ENCODE assay signal across 7 mouse cellular contexts in the genomic region with DNA sequence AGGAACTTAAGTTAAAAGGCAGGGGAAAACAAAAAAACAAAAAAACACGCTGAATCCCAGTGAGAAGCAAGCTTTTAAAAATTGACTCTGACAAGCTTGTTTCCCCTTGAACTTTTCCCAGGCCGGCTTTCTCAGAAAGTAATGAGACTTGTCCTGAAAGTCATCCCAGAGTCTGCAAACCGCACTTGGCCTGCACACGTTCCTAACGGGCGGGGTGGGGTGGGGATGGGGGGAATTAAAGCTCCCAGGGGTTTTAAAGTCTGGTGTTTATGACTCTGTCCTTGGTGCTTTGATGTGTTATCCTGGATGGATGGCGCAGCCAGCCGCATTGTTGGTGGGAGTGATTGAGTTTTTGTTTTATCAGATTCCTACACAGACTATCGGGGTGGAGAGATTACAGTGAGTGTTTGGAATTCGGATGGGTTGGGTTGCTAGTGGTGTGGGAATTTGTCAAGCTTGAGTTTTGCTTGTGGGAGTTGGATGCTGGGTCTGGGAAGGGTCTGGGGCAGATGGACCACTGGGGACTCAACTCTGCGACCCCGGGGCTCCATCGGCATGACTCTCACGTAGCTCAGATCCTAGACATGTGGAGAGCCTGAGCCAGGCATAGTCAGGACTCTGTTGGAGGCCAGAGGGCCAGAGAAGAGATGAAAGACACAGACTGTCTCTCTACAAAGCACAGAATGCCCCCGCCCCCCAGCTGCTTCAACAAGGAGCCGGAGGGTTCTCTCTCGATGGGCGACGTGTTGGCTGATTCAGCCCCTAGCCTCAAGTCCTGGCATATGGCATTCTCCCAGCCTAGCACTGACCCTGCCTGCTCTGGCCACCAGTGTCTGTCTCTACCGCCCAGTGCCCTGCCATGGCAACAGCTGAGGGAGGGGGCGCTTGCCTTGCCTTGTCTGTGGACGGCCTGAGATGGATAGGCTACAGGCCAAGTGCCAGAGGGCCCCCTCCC.
DNase-seq lines count a peak whose midpoint lies in the region; ATAC-seq lines count a peak whose summit lies in the region.

No protein-coding gene starts in this region.

- peak; percentile 40 for DNase-seq in right cerebral cortex, postnatal 4 days
- no peak for DNase-seq in right cerebral cortex, postnatal 25 days
- peak; percentile 66 for DNase-seq in embryo, embryonic 10 days (ENCODE audit: low spot score)
- peak; percentile 11 for DNase-seq in yolk sac, embryonic 10.5 days (ENCODE audit: low spot score)
- no peak for DNase-seq in thymus, postnatal 10 days (ENCODE audit: low spot score in 2 of 2)

- no peak overlapping the region for H3K27ac ChIP-seq in heart, embryonic 11.5 days (ENCODE audit: low read depth, low read length)
- H3K27ac ChIP-seq in lung, embryonic 16.5 days (ENCODE audit: low read length): peak overlapping the region; percentile 48

- H3K27me3 ChIP-seq in heart, embryonic 11.5 days (ENCODE audit: control insufficient read depth, insufficient read depth, low read length): 0 out of 2 replicates have a peak, but pooled peaks cover 2% of the 10 kb centered on the region
- H3K27me3 ChIP-seq in lung, embryonic 16.5 days (ENCODE audit: control insufficient read depth, insufficient read depth, low read depth, low read length): no peaks in the 10 kb centered on the region

- H3K4me3 ChIP-seq in heart, embryonic 11.5 days (ENCODE audit: low read depth, low read length): no peak overlapping the region
- H3K4me3 ChIP-seq in lung, embryonic 16.5 days (ENCODE audit: low read length): no peak overlapping the region

- H3K4me2 ChIP-seq in heart, embryonic 11.5 days: peak overlapping the region; percentile 8; the same call in 1 of the 2 replicates
- H3K4me2 ChIP-seq in lung, embryonic 16.5 days (ENCODE audit: low read depth, low read length): no peak overlapping the region

- no peaks in the 10 kb centered on the region for H3K9me3 ChIP-seq in heart, embryonic 11.5 days (replicated peaks; ENCODE audit: control insufficient read depth, low read length)
- no peaks in the 10 kb centered on the region for H3K9me3 ChIP-seq in lung, embryonic 16.5 days (ENCODE audit: control insufficient read depth, low read length)

- no peaks in the 10 kb centered on the region for H3K36me3 ChIP-seq in heart, embryonic 11.5 days (ENCODE audit: control insufficient read depth, insufficient read depth, low read length)
- no peaks in the 10 kb centered on the region for H3K36me3 ChIP-seq in lung, embryonic 16.5 days (ENCODE audit: control insufficient read depth, insufficient read depth, low read length)

- H3K9ac ChIP-seq in heart, embryonic 11.5 days (ENCODE audit: low read depth, low read length): no peak overlapping the region
- no peak overlapping the region; the same call in 1 of the 2 replicates for H3K9ac ChIP-seq in lung, embryonic 16.5 days (ENCODE audit: low read length)

- peaks cover 10% of the 10 kb centered on the region for H3K4me1 ChIP-seq in heart, embryonic 11.5 days (ENCODE audit: control insufficient read depth, insufficient read depth, low read length)
- peaks cover 23% of the 10 kb centered on the region for H3K4me1 ChIP-seq in lung, embryonic 16.5 days (replicated peaks; ENCODE audit: control insufficient read depth, insufficient read depth, low read length)

- WGBS in heart, embryonic 11.5 days (ENCODE audit: insufficient replicate concordance): 25% methylated on average over 22 of the region's 22 CpGs
- 26% methylated on average over 22 of the region's 22 CpGs for WGBS in lung, embryonic 16.5 days

- no peak for ATAC-seq in heart, embryonic 11.5 days (replicated peaks; ENCODE audit: insufficient number of reproducible peaks, low FRiP score, low TSS enrichment)
- peak; percentile 62 for ATAC-seq in lung, embryonic 16.5 days (ENCODE audit: low read depth)

Comparison
In these comparisons a context has a peak if more than half of its experiments do, and no peak if none do; other contexts are left out.
1. DNase-seq: peak in right cerebral cortex, postnatal 4 days (single experiment), embryo, embryonic 10 days (single experiment) and yolk sac, embryonic 10.5 days (single experiment); none in right cerebral cortex, postnatal 25 days (single experiment) and thymus, postnatal 10 days (0 of 2).